Mouse (Mus musculus): ENCODE measurements around the gene Tcte1. TPM values are rescaled to one million over a fixed set of nuclear protein-coding genes. Genes with fewer than 3 reads are reported as not detected.

Gene Tcte1
- polyA plus RNA-seq, 1 experiment from 2014 or later: 0.27 TPM

GRCm38 (mm10) chr17:45490532-45491154 is 32.6 kb upstream of the Tcte1 start:
- Histone ChIP-seq H3K9me3 (no peaks in the 10 kb centered on the region), H3K9ac (no peak overlapping the region), H3K27ac (replicated peaks) (no peak overlapping the region), H3K4me3 (no peak overlapping the region), H3K4me1 (peaks cover 10% of the 10 kb centered on the region), H3K27me3 (replicated peaks) (peaks cover 25% of the 10 kb centered on the region), H3K4me2 (peak overlapping the region; percentile 7; the same call in 1 of the 2 replicates), H3K36me3 (no peaks in the 10 kb centered on the region)
- ATAC-seq (ENCODE audit: extremely low read depth, insufficient number of reproducible peaks, low FRiP score, low TSS enrichment): no peak
- 52% methylated on average over 13 of the region's 13 CpGs for WGBS

DNA sequence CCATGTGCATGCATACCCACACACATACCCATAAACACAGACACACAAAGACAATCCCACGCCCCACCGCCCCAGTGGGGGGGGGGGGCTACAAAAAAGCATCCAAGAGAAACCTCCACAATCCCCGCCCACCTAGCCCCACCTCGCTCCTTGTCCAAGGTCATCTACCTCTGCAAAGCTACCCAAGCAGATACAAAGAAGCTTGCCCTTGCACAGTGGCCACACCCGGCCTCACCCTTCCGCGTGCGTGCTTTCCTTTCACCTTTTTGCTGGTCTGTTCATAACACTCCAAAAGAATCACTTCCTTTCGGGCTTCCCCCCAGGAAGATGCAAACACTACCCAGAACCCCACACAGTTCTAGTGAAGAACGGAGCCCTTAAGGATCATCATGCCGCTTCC is 27.8 kb upstream of the Tcte1 start:
- 71% methylated on average over 11 of the region's 11 CpGs for WGBS
- Histone ChIP-seq H3K9ac (no peak overlapping the region), H3K4me2 (no peak overlapping the region), H3K4me3 (no peak overlapping the region), H3K36me3 (no peaks in the 10 kb centered on the region), H3K9me3 (no peaks in the 10 kb centered on the region), H3K27me3 (replicated peaks) (peaks cover 20% of the 10 kb centered on the region), H3K4me1 (peaks cover 15% of the 10 kb centered on the region), H3K27ac (replicated peaks) (no peak overlapping the region)
- no peak for ATAC-seq (ENCODE audit: extremely low read depth, insufficient number of reproducible peaks, low FRiP score, low TSS enrichment)

DNA sequence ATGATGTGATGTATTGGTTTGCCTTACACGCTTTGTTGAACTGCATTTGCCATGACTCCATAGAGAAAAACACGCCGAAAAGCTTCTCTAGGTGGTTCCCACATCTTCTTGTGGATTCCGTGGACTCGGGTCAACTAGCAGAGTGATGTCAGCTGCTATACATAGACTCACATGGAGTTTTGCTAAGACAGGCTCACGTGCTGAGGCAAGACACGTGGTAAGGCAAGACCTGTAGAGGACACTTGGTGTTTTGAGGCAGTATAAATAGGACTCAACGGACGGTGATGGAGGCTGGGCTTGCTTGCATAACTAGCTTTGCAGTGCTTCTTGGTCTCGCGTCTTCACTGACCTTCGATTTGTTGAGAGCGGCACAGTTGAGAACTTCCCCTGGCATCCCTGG is 24.8 kb upstream of the Tcte1 start:
- peaks cover 22% of the 10 kb centered on the region for H3K4me1 ChIP-seq
- H3K9me3 ChIP-seq: no peaks in the 10 kb centered on the region
- no peak overlapping the region for H3K4me3 ChIP-seq
- ATAC-seq (ENCODE audit: extremely low read depth, insufficient number of reproducible peaks, low FRiP score, low TSS enrichment): no peak
- no peak overlapping the region for H3K27ac ChIP-seq (replicated peaks)
- no peak overlapping the region for H3K4me2 ChIP-seq
- WGBS: 61% methylated on average over 13 of the region's 13 CpGs
- no peaks in the 10 kb centered on the region for H3K36me3 ChIP-seq
- no peak overlapping the region for H3K9ac ChIP-seq
- H3K27me3 ChIP-seq (replicated peaks): peaks cover 7% of the 10 kb centered on the region; the same call in 1 of the 2 replicates

GRCm38 (mm10) chr17:45499516-45499915 is 23.7 kb upstream of the Tcte1 start:
- no peak for ATAC-seq (ENCODE audit: extremely low read depth, insufficient number of reproducible peaks, low FRiP score, low TSS enrichment)
- Histone ChIP-seq H3K9ac (no peak overlapping the region), H3K36me3 (no peaks in the 10 kb centered on the region), H3K9me3 (no peaks in the 10 kb centered on the region), H3K27me3 (replicated peaks) (no peaks in the 10 kb centered on the region), H3K4me3 (no peak overlapping the region), H3K27ac (replicated peaks) (no peak overlapping the region), H3K4me1 (peaks cover 27% of the 10 kb centered on the region), H3K4me2 (no peak overlapping the region)
- WGBS: 44% methylated on average over 2 of the region's 2 CpGs

GRCm38 (mm10) chr17:45500981-45501380 is 22.3 kb upstream of the Tcte1 start:
- no peak overlapping the region for H3K27ac ChIP-seq (replicated peaks)
- H3K36me3 ChIP-seq: no peaks in the 10 kb centered on the region
- no peaks in the 10 kb centered on the region for H3K9me3 ChIP-seq
- 26% methylated on average over 4 of the region's 4 CpGs for WGBS
- no peak overlapping the region for H3K9ac ChIP-seq
- H3K4me1 ChIP-seq: peaks cover 28% of the 10 kb centered on the region
- ATAC-seq (ENCODE audit: extremely low read depth, insufficient number of reproducible peaks, low FRiP score, low TSS enrichment): no peak
- no peaks in the 10 kb centered on the region for H3K27me3 ChIP-seq (replicated peaks)
- H3K4me2 ChIP-seq: no peak overlapping the region
- H3K4me3 ChIP-seq: no peak overlapping the region

- peaks cover 37% of the 10 kb centered on the region for H3K4me1 ChIP-seq
- H3K36me3 ChIP-seq: no peaks in the 10 kb centered on the region
- ATAC-seq (ENCODE audit: extremely low read depth, insufficient number of reproducible peaks, low FRiP score, low TSS enrichment): no peak
- no peak overlapping the region for H3K27ac ChIP-seq (replicated peaks)
- H3K9me3 ChIP-seq: no peaks in the 10 kb centered on the region
- H3K9ac ChIP-seq: no peak overlapping the region
- 41% methylated on average over 4 of the region's 4 CpGs for WGBS
- H3K4me3 ChIP-seq: no peak overlapping the region
- no peaks in the 10 kb centered on the region for H3K27me3 ChIP-seq (replicated peaks)
- no peak overlapping the region for H3K4me2 ChIP-seq
Measured at GRCm38 (mm10) chr17:45502324-45502723, 20.9 kb upstream of the Tcte1 start.

GRCm38 (mm10) chr17:45503301-45503973 is 19.8 kb upstream of the Tcte1 start:
- peaks cover 5% of the 10 kb centered on the region for H3K36me3 ChIP-seq
- peaks cover 36% of the 10 kb centered on the region for H3K4me1 ChIP-seq
- H3K27me3 ChIP-seq (replicated peaks): no peaks in the 10 kb centered on the region
- no peak for ATAC-seq (ENCODE audit: extremely low read depth, insufficient number of reproducible peaks, low FRiP score, low TSS enrichment)
- no peaks in the 10 kb centered on the region for H3K9me3 ChIP-seq
- no peak overlapping the region for H3K9ac ChIP-seq
- H3K27ac ChIP-seq (replicated peaks): peak overlapping the region; percentile 31; the same call in 1 of the 2 replicates
- 31% methylated on average over 5 of the region's 5 CpGs for WGBS
- H3K4me2 ChIP-seq: no peak overlapping the region
- no peak overlapping the region for H3K4me3 ChIP-seq

- H3K27me3 ChIP-seq (replicated peaks): no peaks in the 10 kb centered on the region
- peaks cover 24% of the 10 kb centered on the region for H3K4me1 ChIP-seq
- H3K9me3 ChIP-seq: no peaks in the 10 kb centered on the region
- peaks cover 29% of the 10 kb centered on the region for H3K36me3 ChIP-seq
- ATAC-seq (ENCODE audit: extremely low read depth, insufficient number of reproducible peaks, low FRiP score, low TSS enrichment): no peak
- H3K4me2 ChIP-seq: no peak overlapping the region
- 72% methylated on average over 6 of the region's 6 CpGs for WGBS
- H3K9ac ChIP-seq: peak overlapping the region; percentile 91; the same call in 1 of the 2 replicates
- no peak overlapping the region for H3K27ac ChIP-seq (replicated peaks)
- no peak overlapping the region for H3K4me3 ChIP-seq
Measured at GRCm38 (mm10) chr17:45505941-45506465, 17.2 kb upstream of the Tcte1 start.

DNA sequence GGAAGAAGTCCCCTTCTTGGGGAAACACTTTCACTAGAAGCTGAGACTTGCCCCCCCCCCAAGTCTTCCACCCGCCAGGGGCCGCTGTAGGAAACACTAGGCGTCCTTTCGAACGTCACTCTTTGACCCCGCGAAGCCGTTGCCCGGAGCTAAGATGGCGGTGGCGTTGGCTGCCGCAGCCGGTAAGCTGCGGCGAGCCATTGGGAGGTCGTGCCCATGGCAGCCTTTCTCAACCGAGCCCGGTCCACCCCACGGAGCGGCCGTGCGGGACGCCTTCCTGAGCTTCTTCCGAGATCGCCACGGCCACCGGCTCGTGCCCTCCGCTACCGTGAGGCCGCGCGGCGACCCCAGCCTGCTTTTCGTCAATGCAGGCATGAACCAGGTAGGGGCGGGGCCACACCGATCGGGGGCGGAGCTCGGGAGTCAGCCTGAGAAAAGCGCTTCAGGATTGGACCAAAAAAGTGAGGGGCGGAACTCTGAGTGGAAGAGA is 16.5 kb upstream of the Tcte1 start, which contains the start of gene Aars2:
TSS of gene Aars2 (plus strand) at position 142 of the 490 bp plus-strand sequence.
- Histone ChIP-seq H3K4me2 (peak within 1 kb of the TSS; percentile 62), H3K4me3 (peak within 1 kb of the TSS; percentile 89), H3K27ac (replicated peaks) (peak within 1 kb of the TSS; percentile 86), H3K36me3 (peaks cover 36% of the 10 kb centered on the region), H3K4me1 (peaks cover 18% of the 10 kb centered on the region), H3K9me3 (no peaks in the 10 kb centered on the region), H3K9ac (peak within 1 kb of the TSS; percentile 91), H3K27me3 (replicated peaks) (no peaks in the 10 kb centered on the region)
- ATAC-seq (ENCODE audit: extremely low read depth, insufficient number of reproducible peaks, low FRiP score, low TSS enrichment): peak; percentile 88
- WGBS: 1% methylated on average over 42 of the region's 42 CpGs

- H3K27me3 ChIP-seq (replicated peaks): no peaks in the 10 kb centered on the region
- no peak overlapping the region for H3K4me2 ChIP-seq
- no peak overlapping the region for H3K9ac ChIP-seq
- no peak for ATAC-seq (ENCODE audit: extremely low read depth, insufficient number of reproducible peaks, low FRiP score, low TSS enrichment)
- H3K9me3 ChIP-seq: no peaks in the 10 kb centered on the region
- no peak overlapping the region for H3K4me3 ChIP-seq
- peaks cover 12% of the 10 kb centered on the region for H3K4me1 ChIP-seq
- H3K36me3 ChIP-seq: peaks cover 38% of the 10 kb centered on the region
- no peak overlapping the region for H3K27ac ChIP-seq (replicated peaks)
- WGBS: 90% methylated on average over 4 of the region's 4 CpGs
Measured at GRCm38 (mm10) chr17:45510871-45511270, 12.4 kb upstream of the Tcte1 start.

- no peak overlapping the region for H3K4me2 ChIP-seq
- WGBS: 81% methylated on average over 4 of the region's 4 CpGs
- no peak for ATAC-seq (ENCODE audit: extremely low read depth, insufficient number of reproducible peaks, low FRiP score, low TSS enrichment)
- no peaks in the 10 kb centered on the region for H3K9me3 ChIP-seq
- H3K9ac ChIP-seq: no peak overlapping the region
- H3K4me3 ChIP-seq: no peak overlapping the region
- H3K36me3 ChIP-seq: peaks cover 38% of the 10 kb centered on the region
- H3K4me1 ChIP-seq: peaks cover 8% of the 10 kb centered on the region
- no peaks in the 10 kb centered on the region for H3K27me3 ChIP-seq (replicated peaks)
- H3K27ac ChIP-seq (replicated peaks): no peak overlapping the region
Measured at GRCm38 (mm10) chr17:45511757-45512156, 11.5 kb upstream of the Tcte1 start.

Measured in heart, embryonic 13.5 days (tissue).